Mouse (Mus musculus) G1E (cell line): ENCODE measurements around the gene Vps37c. TPM values are rescaled to one million over a fixed set of nuclear protein-coding genes. Genes with fewer than 3 reads are reported as not detected.

ENCODE experiments used
- ATAC-seq: 2 replicates; pipeline ENCODE4 v1.8.0; 2016; ENCODE audit warnings: mild to moderate bottlenecking; ENCODE audit not compliant: insufficient number of reproducible peaks, poor library complexity, low FRiP score, severe bottlenecking; ENCODE audit errors: extremely low read depth
- DNase-seq: peaks from one replicate; pipeline ENCODE4 v3.0.0; 2012; ENCODE audit warnings: low spot score
- H3K27me3 ChIP-seq: 2 replicates; pipeline ENCODE4 v1.6.1; 2012; ENCODE audit warnings: mild to moderate bottlenecking, low read length, inconsistent platforms; ENCODE audit not compliant: insufficient read depth
- H3K36me3 ChIP-seq: replicated peaks from 2 replicates; pipeline ENCODE3; 2012; ENCODE audit warnings: mild to moderate bottlenecking, inconsistent platforms
- H3K4me1 ChIP-seq: 2 replicates; pipeline ENCODE4 v1.6.1; 2012; ENCODE audit warnings: low read depth, low read length, inconsistent platforms, mixed read lengths; ENCODE audit not compliant: insufficient read depth
- H3K4me3 ChIP-seq: 2 replicates; pipeline ENCODE4 v1.5.1; 2012; ENCODE audit warnings: low read depth, mild to moderate bottlenecking, inconsistent platforms, low read length, moderate library complexity, mixed read lengths
- H3K9me3 ChIP-seq: replicated peaks from 2 replicates; pipeline ENCODE4 v1.6.1; 2012; ENCODE audit warnings: inconsistent platforms
- CTCF ChIP-seq: IDR thresholded peaks from 2 replicates; pipeline ENCODE4 v1.5.1; 2012; ENCODE audit warnings: low read depth, low read length, inconsistent platforms, mixed read lengths
- GATA1 ChIP-seq: IDR thresholded peaks from 2 replicates; pipeline ENCODE4 v1.6.1; 2012; ENCODE audit warnings: borderline replicate concordance, low read length, inconsistent platforms, mixed read lengths
- GATA2 ChIP-seq: IDR thresholded peaks from 2 replicates; pipeline ENCODE4 v1.6.1; 2012; ENCODE audit warnings: low read depth, low read length, inconsistent platforms, borderline replicate concordance
- POLR2AphosphoS5 ChIP-seq: IDR thresholded peaks from 2 replicates; pipeline ENCODE4 v1.6.1; 2012; ENCODE audit warnings: low read depth, low read length, inconsistent platforms; ENCODE audit not compliant: insufficient replicate concordance
- TAL1 ChIP-seq: conservative IDR thresholded peaks from 2 replicates; pipeline ENCODE4 v1.6.1; 2012; ENCODE audit warnings: low read depth, low read length, inconsistent platforms, mixed read lengths
- polyA plus RNA-seq: library from polyadenylated mRNA; stranded (reverse); fragments of >175 nt; gene quantifications from 2 replicates; pipeline ENCODE4 v1.2.3, GENCODE M21; 2012
- total RNA-seq, 2 experiments: library from RNA; stranded (forward) in 1 of 2; stranded (reverse) in 1 of 2; fragments of 200-1000 nt in 1 of 2; fragments of >200 nt in 1 of 2; fragmentation: Nextera tagmentation in 1 of 2; gene quantifications; 2 replicates each; pipeline ENCODE4 v1.2.3; 2014 to 2017

Vps37c gene
- total and polyA plus RNA-seq, 3 experiments = 5.2 to 34.9 (median 16.3) TPM

DNA sequence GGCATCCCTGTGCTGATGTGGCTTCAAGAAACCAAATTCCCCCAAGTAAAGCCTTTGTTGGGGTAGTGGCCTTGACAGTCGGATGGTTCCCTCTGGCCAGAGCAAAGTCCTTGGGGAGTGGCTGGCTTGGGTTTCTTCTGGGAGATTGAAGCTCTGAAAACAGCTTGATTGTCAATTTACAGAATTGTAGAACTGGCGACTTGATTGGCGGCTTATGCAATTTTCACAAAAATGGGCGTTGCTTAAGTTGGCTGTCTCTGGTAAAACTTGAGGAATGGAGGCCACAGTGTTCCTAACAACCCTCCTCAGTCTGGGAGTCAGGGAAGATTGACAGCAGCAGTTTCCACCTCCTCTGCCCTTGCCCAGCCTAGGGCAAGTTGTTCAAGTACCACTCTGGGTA lies 3.8 kb downstream of the Vps37c start:
- H3K36me3 ChIP-seq = peaks cover 48% of the 10 kb centered on the region
- H3K4me3 ChIP-seq = no peak overlapping the region
- H3K4me1 ChIP-seq = peaks cover 69% of the 10 kb centered on the region
- no peaks in the 10 kb centered on the region for H3K9me3 ChIP-seq
- H3K27me3 ChIP-seq = no peaks in the 10 kb centered on the region
- DNase-seq (no peak), ATAC-seq (no peak)
- TF ChIP-seq GATA2 (no peak), TAL1 (no peak), GATA1 (no peak), POLR2AphosphoS5 (no peak), CTCF (no peak)

DNA sequence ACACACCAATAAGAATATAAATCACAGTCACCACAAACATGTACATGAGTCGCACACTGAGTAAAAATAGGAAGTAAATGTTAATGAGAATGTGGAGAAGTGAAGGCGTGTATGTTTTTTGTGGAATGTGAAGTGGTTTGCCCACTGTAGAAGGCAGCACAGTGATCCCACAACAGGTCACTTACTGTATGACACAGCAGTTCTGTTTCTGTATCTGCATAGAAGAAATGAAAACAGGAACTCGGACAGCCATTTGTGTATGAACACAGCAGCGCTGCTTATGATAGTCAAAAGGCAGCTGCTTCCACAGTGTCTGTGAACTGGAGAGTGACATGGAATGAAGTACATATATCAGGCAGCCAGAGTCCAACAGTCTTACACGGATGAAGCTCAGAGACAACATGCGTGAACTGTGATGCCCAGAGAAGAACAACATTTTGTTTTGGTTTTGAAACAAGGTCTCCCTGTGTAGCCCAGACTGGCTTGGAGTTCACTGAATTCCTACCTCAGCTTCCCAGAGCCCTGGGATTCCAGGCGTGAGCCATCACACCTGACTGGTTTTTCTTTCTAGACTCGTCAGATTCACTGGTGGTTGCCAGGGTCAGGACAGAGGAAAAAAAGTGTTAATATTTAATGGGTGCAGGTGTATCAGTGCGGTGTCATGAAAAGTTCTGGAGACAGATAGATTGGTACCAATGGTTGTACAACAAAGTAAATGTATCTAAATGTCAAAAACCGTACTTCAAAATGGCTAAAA lies 5.6 kb downstream of the Vps37c start:
- ATAC-seq = no peak
- TF ChIP-seq GATA1 (no peak), POLR2AphosphoS5 (no peak), GATA2 (no peak), TAL1 (no peak), CTCF (no peak)
- H3K27me3 ChIP-seq = no peaks in the 10 kb centered on the region
- H3K4me1 ChIP-seq = peaks cover 75% of the 10 kb centered on the region
- no peak overlapping the region for H3K4me3 ChIP-seq
- DNase-seq = no peak
- H3K9me3 ChIP-seq = no peaks in the 10 kb centered on the region
- peaks cover 62% of the 10 kb centered on the region for H3K36me3 ChIP-seq

DNA sequence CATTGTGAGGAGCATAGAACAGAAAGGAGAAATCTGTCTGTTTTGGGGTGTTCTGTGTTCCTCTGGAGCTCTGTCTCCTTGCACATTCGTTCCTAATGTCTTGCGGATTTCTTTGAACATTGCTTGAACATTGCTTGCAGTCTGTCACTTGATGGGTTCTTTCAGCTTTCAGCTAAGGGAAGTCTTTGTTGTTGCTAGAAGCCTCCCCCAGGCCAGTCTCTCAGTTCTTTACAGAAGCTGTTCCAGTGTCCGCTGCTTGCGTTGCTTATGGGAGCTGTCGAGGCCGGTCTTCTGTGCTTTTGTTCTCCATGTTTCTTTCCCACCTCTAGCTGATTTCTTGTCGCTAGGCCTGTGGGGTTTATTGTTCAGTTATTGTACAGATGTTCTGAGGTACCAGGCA lies 7.3 kb downstream of the Vps37c start:
- DNase-seq (no peak), ATAC-seq (no peak)
- peaks cover 63% of the 10 kb centered on the region for H3K4me1 ChIP-seq
- H3K36me3 ChIP-seq = peaks cover 72% of the 10 kb centered on the region
- no peaks in the 10 kb centered on the region for H3K27me3 ChIP-seq
- TF ChIP-seq TAL1 (no peak), CTCF (no peak), POLR2AphosphoS5 (no peak)
- H3K9me3 ChIP-seq = no peaks in the 10 kb centered on the region
- H3K4me3 ChIP-seq = no peak overlapping the region

DNA sequence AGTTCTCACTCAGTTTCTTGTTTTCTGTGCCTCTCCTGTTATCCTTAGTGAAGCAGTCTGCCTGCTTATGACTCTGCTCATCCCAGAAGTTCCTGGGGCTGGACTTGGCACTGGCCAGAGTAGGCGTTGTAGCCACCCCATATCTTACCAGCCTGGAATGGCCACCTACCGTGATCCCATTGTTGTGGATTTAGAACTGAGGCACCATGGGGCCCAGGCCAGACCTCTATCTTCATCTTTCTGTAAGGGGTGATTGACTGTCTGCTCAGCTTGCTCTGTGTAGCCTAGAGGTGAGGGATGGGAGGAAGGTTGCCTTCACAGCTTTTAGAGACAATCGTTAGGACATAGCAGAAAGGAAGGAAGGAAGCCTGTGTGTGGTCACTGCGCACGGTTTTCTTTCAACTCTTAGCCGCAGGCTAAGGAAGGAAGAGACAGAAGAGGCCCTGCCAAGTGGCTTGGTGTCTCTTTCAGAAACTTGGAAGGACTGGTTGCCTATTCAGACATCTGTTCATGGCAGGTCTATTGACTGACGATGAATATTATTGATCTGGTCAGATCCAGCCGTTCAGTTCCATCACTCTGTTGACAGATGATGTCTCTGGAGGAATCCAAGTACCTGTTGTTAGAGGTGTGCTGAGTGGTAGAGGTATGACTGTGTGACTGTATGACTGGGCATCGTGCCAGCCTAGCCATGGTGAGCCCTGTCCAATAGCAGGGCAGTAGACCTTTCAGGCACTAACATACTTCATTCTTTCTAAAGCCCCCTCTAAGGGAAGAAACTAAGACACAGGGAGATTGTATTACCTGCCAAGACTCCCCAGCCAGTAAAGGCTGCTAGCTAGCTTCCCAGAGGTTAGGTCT lies 9.8 kb downstream of the Vps37c start:
- TF ChIP-seq CTCF (no peak), TAL1 (no peak), POLR2AphosphoS5 (no peak), GATA1 (no peak), GATA2 (no peak)
- Histone ChIP-seq H3K36me3 (peaks cover 71% of the 10 kb centered on the region), H3K4me3 (no peak overlapping the region), H3K9me3 (no peaks in the 10 kb centered on the region), H3K4me1 (peaks cover 66% of the 10 kb centered on the region), H3K27me3 (no peaks in the 10 kb centered on the region)
- ATAC-seq (no peak), DNase-seq (no peak)

DNA sequence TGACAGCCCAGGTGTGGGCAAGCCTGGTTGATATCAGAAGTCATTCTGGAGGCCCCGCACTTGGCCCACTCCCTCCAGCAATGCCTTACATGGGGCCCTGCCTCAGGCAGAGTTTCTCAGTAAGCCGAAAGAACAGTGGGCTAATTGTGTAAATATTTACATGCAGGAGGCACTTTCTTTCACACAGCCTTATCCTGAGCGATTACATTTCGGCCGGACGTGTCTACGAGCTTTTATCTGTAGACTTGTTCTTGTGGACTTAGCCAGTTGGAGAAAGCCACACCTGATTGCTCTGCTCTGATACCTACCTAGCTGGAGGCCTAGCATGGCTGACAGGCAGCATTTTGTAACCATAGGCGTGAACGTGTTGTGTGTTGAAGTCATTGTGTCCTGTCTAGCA lies 11.3 kb downstream of the Vps37c start:
- Histone ChIP-seq H3K4me1 (peaks cover 57% of the 10 kb centered on the region), H3K4me3 (no peak overlapping the region), H3K36me3 (peaks cover 72% of the 10 kb centered on the region), H3K9me3 (no peaks in the 10 kb centered on the region), H3K27me3 (no peaks in the 10 kb centered on the region)
- ATAC-seq (no peak), DNase-seq (no peak)
- TF ChIP-seq GATA1 (no peak), POLR2AphosphoS5 (no peak), TAL1 (no peak)

GRCm38 (mm10) chr19:10701013-10701726 lies 12.6 kb downstream of the Vps37c start:
- no peak for TF ChIP-seq GATA2
- DNase-seq (no peak), ATAC-seq (no peak)
- no peak overlapping the region for H3K4me3 ChIP-seq
- peaks cover 74% of the 10 kb centered on the region for H3K36me3 ChIP-seq
- H3K4me1 ChIP-seq = peaks cover 53% of the 10 kb centered on the region
- H3K27me3 ChIP-seq = no peaks in the 10 kb centered on the region
- H3K9me3 ChIP-seq = no peaks in the 10 kb centered on the region

DNA sequence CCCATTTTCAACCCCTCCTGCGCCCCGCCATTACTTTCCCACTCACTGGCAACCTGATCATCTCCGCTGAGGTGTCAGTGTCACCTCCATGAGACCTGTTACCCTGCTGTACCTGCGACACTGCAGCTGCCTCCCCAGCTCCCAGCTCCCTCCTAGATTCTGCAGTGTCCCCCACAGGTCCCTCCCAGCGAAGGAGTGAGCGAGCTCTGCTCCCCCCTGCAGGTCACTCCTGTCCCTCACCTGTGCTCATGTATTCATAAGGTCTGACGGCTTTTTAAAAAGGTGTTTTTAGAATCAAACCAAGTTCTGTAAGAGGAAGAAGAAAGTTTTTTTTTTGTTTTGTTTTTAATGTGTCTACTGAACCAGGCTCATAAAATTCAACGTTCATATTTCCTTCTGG lies 13.6 kb downstream of the Vps37c start:
- peaks cover 49% of the 10 kb centered on the region for H3K4me1 ChIP-seq
- ATAC-seq (no peak), DNase-seq (no peak)
- peaks cover 83% of the 10 kb centered on the region for H3K36me3 ChIP-seq
- H3K27me3 ChIP-seq = no peaks in the 10 kb centered on the region
- H3K9me3 ChIP-seq = no peaks in the 10 kb centered on the region
- TF ChIP-seq GATA2 = no peak
- no peak overlapping the region for H3K4me3 ChIP-seq
